Mouse (Mus musculus) heart, embryonic 14.5 days (tissue): ENCODE results near the gene Fyn. TPM values are rescaled to one million over a fixed set of nuclear protein-coding genes. Genes with fewer than 3 reads are reported as not detected.

Experiments
- ATAC-seq: fragments of 200-750 bp; cut with Nextera tagmentation; 2 replicates; pipeline ENCODE4 v1.8.0; 2017; ENCODE audit warnings: low read depth, moderate TSS enrichment; ENCODE audit not compliant: insufficient number of reproducible peaks, insufficient read depth, low FRiP score
- H3K27ac ChIP-seq, 2 experiments: fragments of 200-500 bp in 1 of 2; fragments of 300-500 bp in 1 of 2; sonication (generic) in 1 of 2; replicated peaks in 1 of 2; 2 replicates each; pipeline ENCODE4 v1.5.1; 2012 to 2014; ENCODE audit warnings: low read depth in 2 of 2, low read length in 2 of 2, control low read depth in 1 of 2, mild to moderate bottlenecking in 1 of 2, mixed read lengths in 1 of 2; ENCODE audit not compliant: control insufficient read depth in 1 of 2, insufficient read depth in 1 of 2
- H3K27me3 ChIP-seq: fragments of 300-500 bp; sonication (generic); 2 replicates; pipeline ENCODE4 v1.6.1; 2014; ENCODE audit warnings: mild to moderate bottlenecking, low read length, control low read depth; ENCODE audit not compliant: control insufficient read depth, insufficient read depth
- H3K36me3 ChIP-seq: fragments of 300-500 bp; sonication (generic); 2 replicates; pipeline ENCODE4 v1.6.1; 2014; ENCODE audit warnings: mild to moderate bottlenecking, control low read depth, low read length, mixed read lengths; ENCODE audit not compliant: control insufficient read depth, insufficient read depth
- H3K4me1 ChIP-seq, 2 experiments: fragments of 200-500 bp in 1 of 2; fragments of 300-500 bp in 1 of 2; sonication (generic) in 1 of 2; 2 replicates each; pipeline ENCODE4 v1.6.1; 2012 to 2014; ENCODE audit warnings: low read length in 2 of 2, control low read depth in 1 of 2, mixed read lengths in 1 of 2; ENCODE audit not compliant: control insufficient read depth in 2 of 2, insufficient read depth in 2 of 2
- H3K4me2 ChIP-seq: fragments of 300-500 bp; sonication (generic); 2 replicates; pipeline ENCODE4 v1.6.1; 2014; ENCODE audit warnings: mild to moderate bottlenecking, low read length
- H3K4me3 ChIP-seq, 2 experiments: fragments of 200-500 bp in 1 of 2; fragments of 300-500 bp in 1 of 2; sonication (generic) in 1 of 2; 2 replicates each; pipeline ENCODE4 v1.5.1; 2012 to 2014; ENCODE audit warnings: low read length in 2 of 2, mild to moderate bottlenecking in 2 of 2, control low read depth in 1 of 2, low read depth in 1 of 2, moderate library complexity in 1 of 2; ENCODE audit not compliant: control insufficient read depth in 1 of 2, insufficient read depth in 1 of 2
- H3K9ac ChIP-seq: fragments of 300-500 bp; sonication (generic); 2 replicates; pipeline ENCODE4 v1.6.1; 2014; ENCODE audit warnings: mild to moderate bottlenecking, low read length
- H3K9me3 ChIP-seq: fragments of 300-500 bp; sonication (generic); 2 replicates; pipeline ENCODE4 v1.6.1; 2016; ENCODE audit warnings: low read length, control low read depth; ENCODE audit not compliant: control insufficient read depth
- WGBS: fragments of 180-500 bp; shearing (Covaris S2); extraction: QIAGEN DNeasy Blood & Tissue Kit; methylation state at CpG from one replicate; pipeline ENCODE4 v1.1.7; 2014; 5-methylcytosine and 5-hydroxymethylcytosine counted together
- polyA plus RNA-seq: library from polyadenylated mRNA; unstranded; fragments of >200 nt; fragmentation: Nextera tagmentation; extraction: Ambion mirVana; gene quantifications from 2 replicates; pipeline ENCODE4 v1.2.1, GENCODE M21; 2014

The Fyn gene
- polyA plus RNA-seq, 1 experiment from 2014 or later: 20.3 TPM

GRCm38 (mm10) chr10:39486501-39487450 lies 118.1 kb downstream of the Fyn start:
- ATAC-seq: no peak
- Histone ChIP-seq H3K9ac (no peak overlapping the region; the same call in 1 of the 2 replicates), H3K4me2 (no peak overlapping the region), H3K4me1 (peaks cover 14 to 30% of the 10 kb centered on the region in 2 experiments), H3K4me3 (no peak overlapping the region), H3K27me3 (no peaks in the 10 kb centered on the region), H3K27ac (no peak overlapping the region), H3K36me3 (0 out of 2 replicates have a peak, but pooled peaks cover 7% of the 10 kb centered on the region), H3K9me3 (peaks cover 9% of the 10 kb centered on the region; the same call in 1 of the 2 replicates)
- WGBS: 42% methylated on average over 11 of the region's 11 CpGs

GRCm38 (mm10) chr10:39487740-39488415 lies 119.2 kb downstream of the Fyn start:
- ATAC-seq: no peak
- Histone ChIP-seq H3K27me3 (no peaks in the 10 kb centered on the region), H3K27ac (no peak overlapping the region), H3K36me3 (0 out of 2 replicates have a peak, but pooled peaks cover 7% of the 10 kb centered on the region), H3K9ac (no peak overlapping the region), H3K4me1 (peaks cover 19 to 41% of the 10 kb centered on the region in 2 experiments), H3K9me3 (peaks cover 9% of the 10 kb centered on the region; the same call in 1 of the 2 replicates), H3K4me2 (no peak overlapping the region), H3K4me3 (no peak overlapping the region)
- 75% methylated on average over 14 of the region's 14 CpGs for WGBS

GRCm38 (mm10) chr10:39488542-39488941 lies 119.9 kb downstream of the Fyn start:
- no peaks in the 10 kb centered on the region for H3K36me3 ChIP-seq
- H3K9ac ChIP-seq: no peak overlapping the region
- H3K4me2 ChIP-seq: no peak overlapping the region
- peaks cover 19 to 41% of the 10 kb centered on the region in 2 experiments for H3K4me1 ChIP-seq
- 74% methylated on average over 3 of the region's 3 CpGs for whole genome bisulfite sequencing
- H3K4me3 ChIP-seq: no peak overlapping the region
- H3K9me3 ChIP-seq: 0 out of 2 replicates have a peak, but pooled peaks cover 4% of the 10 kb centered on the region
- H3K27ac ChIP-seq: no peak overlapping the region
- no peak for ATAC-seq
- H3K27me3 ChIP-seq: no peaks in the 10 kb centered on the region

GRCm38 (mm10) chr10:39488956-39489355 lies 120.3 kb downstream of the Fyn start:
- Histone ChIP-seq H3K9me3 (0 out of 2 replicates have a peak, but pooled peaks cover 4% of the 10 kb centered on the region), H3K4me1 (peaks cover 19 to 41% of the 10 kb centered on the region in 2 experiments), H3K27me3 (no peaks in the 10 kb centered on the region), H3K36me3 (no peaks in the 10 kb centered on the region), H3K4me2 (no peak overlapping the region), H3K4me3 (no peak overlapping the region), H3K27ac (no peak overlapping the region), H3K9ac (no peak overlapping the region)
- WGBS: 77% methylated on average over 3 of the region's 3 CpGs
- no peak for ATAC-seq

- no peaks in the 10 kb centered on the region for H3K36me3 ChIP-seq
- H3K4me3 ChIP-seq: no peak overlapping the region
- no peaks in the 10 kb centered on the region for H3K27me3 ChIP-seq
- no peak overlapping the region for H3K27ac ChIP-seq
- H3K4me2 ChIP-seq: no peak overlapping the region
- no peak overlapping the region for H3K9ac ChIP-seq
- WGBS: 77% methylated on average over 9 of the region's 9 CpGs
- H3K9me3 ChIP-seq: 0 out of 2 replicates have a peak, but pooled peaks cover 4% of the 10 kb centered on the region
- peaks cover 16 to 41% of the 10 kb centered on the region in 2 experiments for H3K4me1 ChIP-seq
- no peak for ATAC-seq
These were observed 121.9 kb downstream of the Fyn start for GRCm38 (mm10) chr10:39490349-39491121.

GRCm38 (mm10) chr10:39492146-39492545 lies 123.5 kb downstream of the Fyn start:
- Histone ChIP-seq H3K36me3 (no peaks in the 10 kb centered on the region), H3K9ac (no peak overlapping the region), H3K9me3 (0 out of 2 replicates have a peak, but pooled peaks cover 4% of the 10 kb centered on the region), H3K4me1 (peaks cover 12 to 28% of the 10 kb centered on the region in 2 experiments), H3K27me3 (no peaks in the 10 kb centered on the region), H3K4me2 (no peak overlapping the region), H3K27ac (no peak overlapping the region), H3K4me3 (no peak overlapping the region)
- 73% methylated on average over 6 of the region's 6 CpGs for WGBS
- no peak for ATAC-seq

- Histone ChIP-seq H3K27me3 (no peaks in the 10 kb centered on the region), H3K4me2 (no peak overlapping the region), H3K9ac (no peak overlapping the region), H3K4me3 (no peak overlapping the region), H3K4me1 (peaks cover 9 to 23% of the 10 kb centered on the region in 2 experiments), H3K27ac (no peak overlapping the region), H3K36me3 (no peaks in the 10 kb centered on the region), H3K9me3 (0 out of 2 replicates have a peak, but pooled peaks cover 4% of the 10 kb centered on the region)
- WGBS: 92% methylated on average over 3 of the region's 3 CpGs
- ATAC-seq: no peak
These were observed 124.4 kb downstream of the Fyn start for GRCm38 (mm10) chr10:39493007-39493406.
